Mouse (Mus musculus) megakaryocyte-erythroid progenitor cell, adult 5-6 weeks (primary cell): ENCODE measurements around the gene Galnt18. TPM values are rescaled to one million over a fixed set of nuclear protein-coding genes. Genes with fewer than 3 reads are reported as not detected.

Experiments used
- ATAC-seq: replicated peaks from 2 replicates; pipeline ENCODE4 v1.8.0; 2016; ENCODE audit warnings: mild to moderate bottlenecking, inconsistent platforms; ENCODE audit not compliant: severe bottlenecking, poor library complexity, low FRiP score, low TSS enrichment
- total RNA-seq, 2 experiments: library from RNA; stranded (forward) in 1 of 2; stranded (reverse) in 1 of 2; fragments of 200-1000, 215-1000 nt in 1 of 2; fragments of >200 nt in 1 of 2; fragmentation: Nextera tagmentation in 1 of 2; gene quantifications; 2 replicates each; pipeline ENCODE4 v1.2.3; 2014 to 2017

Galnt18 gene
- total RNA-seq, 2 experiments from 2014 or later = not detected

DNA sequence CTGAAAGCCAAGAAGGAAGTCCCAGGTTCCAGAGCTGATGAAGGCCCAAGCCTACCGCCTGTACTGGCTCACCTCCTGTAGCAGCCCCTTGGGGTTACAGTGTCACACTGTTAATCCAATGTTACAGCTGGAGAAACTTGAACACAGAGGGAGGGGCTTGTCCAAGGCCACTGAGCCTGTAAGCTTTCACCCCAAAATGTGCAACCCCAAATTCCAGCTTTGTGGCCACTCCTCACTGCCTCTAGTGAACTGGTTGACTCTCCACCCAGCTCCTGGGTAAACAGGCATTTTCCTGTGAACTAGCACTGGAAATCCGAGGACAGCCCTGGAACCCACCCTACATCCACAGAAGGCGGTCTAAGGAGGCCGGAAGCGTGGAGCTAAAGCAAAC lies 58.5 kb downstream of the Galnt18 start:
- ATAC-seq = no peak

DNA sequence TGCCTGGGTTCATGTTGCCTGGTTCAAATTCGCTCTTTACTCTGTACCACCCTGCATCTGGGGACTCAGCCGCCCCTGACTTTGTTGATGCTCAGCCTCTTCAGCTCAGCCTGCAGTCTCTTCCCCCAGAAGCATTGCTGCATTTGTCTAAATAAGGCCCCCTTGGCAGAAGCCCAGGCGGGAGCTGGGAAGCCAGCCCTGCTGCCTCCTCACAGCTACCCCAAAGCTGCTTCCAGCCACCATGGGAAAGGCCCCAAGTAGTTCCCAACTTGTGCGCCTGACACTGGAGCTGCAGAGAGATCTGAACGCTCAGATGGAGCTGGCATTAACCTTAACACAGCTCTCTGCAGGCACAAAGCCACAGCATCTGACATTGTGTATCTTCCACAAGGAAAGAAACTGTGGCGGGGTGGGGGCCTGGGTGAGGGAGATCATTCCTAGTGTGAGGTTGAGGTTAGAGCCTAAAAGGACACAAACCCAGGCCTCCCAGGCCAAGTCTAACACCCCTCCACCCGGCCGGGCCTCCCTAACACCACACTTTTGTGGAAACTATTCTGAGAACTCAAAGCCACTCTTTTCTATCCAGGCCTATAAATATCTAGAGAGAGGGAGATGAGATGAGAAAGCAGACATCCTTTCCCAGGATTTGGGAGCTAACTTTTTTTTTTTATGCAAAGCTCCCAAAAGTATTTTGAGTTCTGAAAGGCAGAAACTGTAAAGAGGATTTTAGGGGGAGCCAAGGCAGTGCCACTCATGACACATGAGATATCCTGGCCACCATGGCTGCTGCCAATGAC lies 59.1 kb downstream of the Galnt18 start:
- no peak for ATAC-seq

DNA sequence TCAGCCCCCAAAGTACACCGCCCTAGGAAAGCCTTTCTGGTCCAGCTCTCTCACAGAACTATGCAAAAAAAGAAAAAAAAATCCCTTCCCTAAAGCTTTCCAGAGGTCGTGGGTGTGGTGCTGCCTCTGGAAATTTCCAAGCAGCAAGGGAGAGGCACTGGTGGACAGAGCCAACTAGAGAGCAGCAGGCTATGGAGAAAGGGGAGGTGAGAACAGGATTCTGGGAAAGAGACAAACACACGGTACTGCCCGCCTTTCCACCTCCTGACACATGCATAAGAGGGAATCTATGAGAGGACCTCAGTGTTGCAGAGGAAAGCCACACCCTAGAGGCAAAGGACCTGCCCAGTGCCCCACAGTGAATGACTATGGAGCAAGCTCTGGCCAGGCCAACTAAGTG lies 60.9 kb downstream of the Galnt18 start:
- no peak for ATAC-seq

DNA sequence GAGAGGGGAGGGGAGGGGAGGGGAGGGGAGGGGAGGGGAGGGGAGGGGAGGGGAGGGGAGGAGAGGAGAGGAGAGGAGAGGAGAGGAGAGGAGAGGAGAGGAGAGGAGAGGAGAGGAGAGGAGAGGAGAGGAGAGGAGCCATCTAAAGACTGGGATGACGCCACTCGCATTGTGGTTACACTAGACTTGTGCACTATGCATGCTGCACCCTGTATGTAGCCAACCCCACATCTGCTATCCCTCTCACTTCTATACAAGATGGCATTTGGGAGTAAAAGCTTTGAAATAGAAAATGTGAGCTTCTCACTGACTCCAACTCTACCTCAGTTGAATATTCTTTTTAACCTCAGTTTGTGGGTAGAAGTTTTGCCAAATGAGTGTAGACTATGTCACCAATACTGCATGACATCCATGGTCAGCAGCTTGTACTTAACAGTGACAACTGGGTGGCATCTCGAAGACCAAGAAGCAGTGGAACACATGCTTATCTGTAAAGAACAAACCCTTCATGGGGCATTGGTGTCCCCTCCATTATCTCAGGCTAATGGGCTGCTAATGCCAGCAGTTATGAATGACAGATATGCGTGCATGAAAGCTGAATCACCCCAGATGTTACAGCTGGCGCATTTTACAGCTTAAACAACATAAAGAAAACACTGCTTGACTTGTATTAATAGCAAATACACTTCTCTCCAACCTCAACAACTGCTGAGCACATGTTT lies 65.0 kb downstream of the Galnt18 start:
- ATAC-seq = no peak

DNA sequence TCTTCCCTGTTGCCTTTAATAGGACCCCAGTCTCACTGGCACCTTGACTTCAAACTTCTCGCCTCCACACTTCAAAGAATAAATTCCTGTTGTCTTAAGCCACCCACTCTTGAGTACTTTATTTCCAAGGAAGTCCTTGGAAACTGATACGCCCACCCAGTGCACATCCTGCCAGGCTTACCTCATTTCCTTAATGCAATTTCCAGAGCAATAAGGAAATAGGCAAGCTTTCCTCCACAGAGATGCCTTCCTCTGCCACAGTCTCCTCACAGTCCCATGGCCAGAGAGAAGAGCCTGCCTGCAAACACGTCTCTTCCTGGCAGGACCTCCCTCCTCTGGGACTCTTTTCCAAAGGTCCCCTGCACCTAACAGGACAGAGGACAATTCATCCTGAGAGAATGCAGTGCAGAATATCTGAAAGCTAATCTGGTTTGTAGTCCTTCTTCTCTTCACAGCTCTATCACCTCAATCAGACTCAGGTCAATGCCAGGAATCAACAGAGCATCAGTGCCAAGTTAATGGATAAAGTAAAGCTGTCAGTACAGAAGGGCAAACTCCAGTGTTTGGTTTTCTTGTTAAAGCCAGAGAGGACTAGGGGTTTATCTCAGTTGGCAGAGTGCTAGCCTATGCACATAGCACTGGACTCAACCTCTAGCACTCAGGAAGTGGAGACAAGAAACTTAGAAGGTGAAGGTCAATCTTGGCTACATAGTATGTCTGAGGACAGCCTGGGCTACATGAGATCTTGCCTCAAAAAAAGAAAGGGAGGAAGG lies 65.8 kb downstream of the Galnt18 start:
- no peak for ATAC-seq

DNA sequence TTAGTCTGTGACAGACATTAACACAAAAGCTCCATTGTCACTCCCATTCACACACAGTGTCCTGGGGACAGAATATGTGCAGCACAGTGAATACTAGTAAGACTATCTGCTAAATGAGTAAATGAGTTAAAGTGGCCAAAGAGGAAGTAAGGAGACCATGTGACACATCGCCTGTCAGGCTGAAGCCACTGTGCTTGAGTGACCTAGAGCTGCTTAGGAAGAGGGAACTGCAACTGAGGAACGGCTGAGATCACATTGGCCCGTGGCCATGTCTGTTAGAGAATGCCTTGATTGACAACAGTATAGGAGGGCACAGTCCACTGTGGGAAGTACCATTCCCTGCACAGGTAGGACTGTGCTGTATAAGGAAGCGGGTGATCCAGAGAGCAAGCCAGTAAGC lies 67.0 kb downstream of the Galnt18 start:
- ATAC-seq = no peak

DNA sequence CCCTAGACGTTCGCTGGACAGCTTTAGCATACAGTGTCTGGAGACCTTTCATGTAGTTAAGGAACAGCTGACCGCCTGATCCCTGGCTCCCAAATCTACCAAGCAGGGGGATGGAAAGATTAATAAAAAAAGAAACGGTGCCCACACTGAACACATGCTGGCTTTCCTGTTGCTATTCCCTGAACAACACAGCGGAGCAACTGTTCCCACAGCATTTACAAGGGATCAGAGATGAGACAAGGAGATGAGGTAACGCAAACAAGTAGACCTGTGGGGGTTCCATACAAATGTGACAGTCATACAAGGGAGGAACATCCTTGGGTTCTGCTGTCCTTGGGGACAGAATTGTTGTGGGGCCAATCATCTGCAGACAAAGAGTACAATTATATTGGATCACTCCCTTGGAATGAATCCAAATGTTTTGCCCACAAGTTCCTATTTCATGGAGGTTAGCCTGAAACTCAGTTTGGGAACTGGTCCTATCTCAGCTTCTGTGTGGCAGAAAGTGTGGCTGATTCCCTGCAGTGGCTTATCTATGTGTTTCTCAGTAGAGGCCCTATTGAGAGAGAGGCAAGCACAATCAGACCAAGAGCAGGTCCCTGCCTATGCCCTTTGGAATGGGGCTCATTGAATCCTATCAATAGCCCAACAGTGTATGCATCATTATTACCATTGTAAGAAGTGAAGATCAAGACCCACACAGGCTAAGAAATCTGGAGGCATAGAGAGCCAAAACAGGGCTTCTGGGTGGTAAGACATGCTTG lies 68.5 kb downstream of the Galnt18 start:
- ATAC-seq = no peak

DNA sequence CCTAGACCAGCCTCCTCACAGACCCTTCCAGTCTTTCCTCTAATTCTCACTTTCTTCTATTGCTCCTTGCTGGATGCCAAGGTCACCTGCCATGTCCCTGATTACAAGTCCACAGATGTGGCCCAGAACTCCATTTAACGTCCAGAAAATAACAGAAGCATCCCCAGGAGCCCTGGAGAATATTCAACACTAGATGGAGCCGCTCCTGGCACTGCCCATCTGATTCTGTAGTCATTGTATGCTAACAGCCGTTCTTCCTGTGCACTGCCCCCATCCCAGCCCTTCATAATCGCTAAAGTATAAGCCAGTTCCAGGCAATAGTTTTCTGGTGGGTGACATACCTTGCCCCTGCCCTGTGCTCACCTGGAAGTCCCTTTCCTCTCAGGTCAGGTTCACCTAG lies 69.5 kb downstream of the Galnt18 start:
- no peak for ATAC-seq

DNA sequence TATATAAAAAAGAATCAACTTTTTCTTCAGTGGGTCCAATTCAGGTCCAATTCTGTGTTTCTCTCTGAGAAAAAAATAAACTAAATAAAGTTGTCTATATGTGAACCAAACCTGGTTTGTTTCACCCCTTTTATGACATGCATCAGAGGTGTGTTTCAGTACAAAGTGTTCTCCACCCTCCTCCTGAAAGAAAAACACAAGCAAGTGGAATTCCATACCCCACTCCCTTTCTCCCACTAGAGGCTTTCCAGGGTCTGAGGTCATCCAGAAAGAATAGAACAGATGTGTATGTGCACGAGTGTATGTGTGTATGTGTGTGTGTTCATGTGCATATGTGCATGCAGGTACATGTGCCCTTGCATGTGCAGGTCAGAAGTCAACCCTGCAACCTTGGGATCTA lies 71.2 kb downstream of the Galnt18 start:
- no peak for ATAC-seq

DNA sequence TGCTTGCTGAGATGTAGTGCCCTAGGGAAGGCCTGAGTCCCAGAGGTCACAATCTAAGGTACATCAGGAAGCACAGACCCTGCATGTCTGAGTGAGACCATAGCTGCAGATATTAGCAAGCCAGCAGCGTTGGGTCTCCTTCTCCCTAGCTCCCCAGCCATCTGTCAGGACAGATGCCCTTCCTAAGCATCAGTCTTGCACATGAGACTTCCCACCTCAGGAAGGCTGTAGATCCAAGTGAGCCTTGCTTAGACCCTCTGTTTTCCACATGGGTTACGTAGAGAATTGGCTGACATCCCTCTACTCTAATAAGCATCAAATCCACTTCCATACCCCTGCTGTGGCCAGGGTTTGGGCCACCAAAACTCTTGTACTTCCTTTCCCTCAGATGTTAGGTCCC lies 76.8 kb downstream of the Galnt18 start:
- ATAC-seq = no peak

DNA sequence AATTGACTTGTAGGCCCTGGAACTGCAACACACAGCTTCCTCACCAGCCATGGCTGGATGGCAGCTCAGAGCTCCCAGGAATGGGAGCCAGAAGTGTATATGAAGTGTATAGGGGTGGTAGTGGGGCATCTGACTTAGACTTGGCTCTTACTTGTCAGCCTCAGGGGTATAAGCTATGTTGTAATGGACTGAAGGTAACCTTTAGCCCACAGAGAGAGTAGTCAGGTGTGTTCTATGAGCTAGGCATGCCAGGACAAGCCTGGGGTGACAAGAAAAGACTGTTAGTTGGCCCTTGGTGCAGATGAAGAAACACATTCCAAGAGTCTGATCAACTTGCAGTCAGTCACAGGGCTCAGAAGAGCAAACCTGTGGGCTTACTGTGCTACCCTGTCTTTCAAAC lies 78.0 kb downstream of the Galnt18 start:
- no peak for ATAC-seq

DNA sequence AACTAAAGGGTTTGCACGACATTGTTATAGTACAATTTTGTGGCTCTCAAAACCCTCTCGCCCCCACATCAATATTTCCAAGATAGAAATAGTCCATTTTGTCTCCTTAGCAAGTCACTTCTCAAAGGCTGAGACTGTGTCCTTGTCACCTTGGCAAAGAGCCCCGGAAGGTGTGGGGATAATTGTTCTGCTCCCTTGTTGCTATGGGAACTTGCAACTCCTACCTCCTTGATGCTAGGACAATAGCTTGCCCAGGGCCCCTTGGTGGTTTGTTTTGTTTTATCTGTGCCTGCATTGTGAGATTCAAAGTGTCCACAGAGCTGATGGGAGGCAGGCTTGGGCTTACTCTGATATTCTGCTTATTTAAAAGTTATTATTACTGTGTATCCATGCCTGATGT lies 80.3 kb downstream of the Galnt18 start:
- no peak for ATAC-seq

DNA sequence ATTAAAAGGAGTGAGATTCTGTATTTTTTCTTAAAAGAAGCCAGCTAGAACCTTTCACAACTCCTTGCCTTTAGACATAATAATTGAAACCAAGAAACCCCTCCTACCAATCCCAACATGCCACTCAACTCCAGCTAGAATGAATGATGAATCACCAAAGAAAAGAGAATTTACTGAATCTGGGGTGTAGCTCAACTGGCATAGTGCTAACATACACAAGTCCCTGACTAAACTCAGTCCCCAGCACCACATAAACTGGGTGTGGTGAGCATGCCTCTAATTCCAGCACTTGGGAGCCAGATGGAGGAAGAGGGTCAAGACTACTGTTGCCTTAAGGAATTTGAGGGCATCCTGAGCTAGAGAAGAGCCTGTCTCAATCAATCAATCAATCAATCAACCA lies 83.6 kb downstream of the Galnt18 start:
- no peak for ATAC-seq

DNA sequence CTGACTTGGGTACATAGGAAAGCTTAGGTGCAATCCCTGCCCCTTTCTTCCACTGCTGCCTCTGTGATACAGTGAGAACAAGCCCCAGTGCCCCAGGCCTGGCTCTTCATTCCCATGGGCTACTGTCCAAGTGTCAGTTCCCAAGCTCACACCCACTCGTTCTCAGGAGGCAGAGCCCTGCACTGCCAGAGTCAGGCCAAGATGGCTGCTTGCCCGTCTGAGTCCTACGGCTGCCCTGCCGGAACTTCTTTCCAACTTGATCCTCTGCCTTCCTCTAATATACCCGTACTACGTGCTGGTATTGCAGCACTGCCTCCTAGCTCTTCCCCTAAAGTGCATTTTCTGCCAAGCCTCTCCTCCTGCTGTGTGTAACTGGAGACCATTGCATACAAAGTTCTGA lies 85.5 kb downstream of the Galnt18 start:
- ATAC-seq = no peak

DNA sequence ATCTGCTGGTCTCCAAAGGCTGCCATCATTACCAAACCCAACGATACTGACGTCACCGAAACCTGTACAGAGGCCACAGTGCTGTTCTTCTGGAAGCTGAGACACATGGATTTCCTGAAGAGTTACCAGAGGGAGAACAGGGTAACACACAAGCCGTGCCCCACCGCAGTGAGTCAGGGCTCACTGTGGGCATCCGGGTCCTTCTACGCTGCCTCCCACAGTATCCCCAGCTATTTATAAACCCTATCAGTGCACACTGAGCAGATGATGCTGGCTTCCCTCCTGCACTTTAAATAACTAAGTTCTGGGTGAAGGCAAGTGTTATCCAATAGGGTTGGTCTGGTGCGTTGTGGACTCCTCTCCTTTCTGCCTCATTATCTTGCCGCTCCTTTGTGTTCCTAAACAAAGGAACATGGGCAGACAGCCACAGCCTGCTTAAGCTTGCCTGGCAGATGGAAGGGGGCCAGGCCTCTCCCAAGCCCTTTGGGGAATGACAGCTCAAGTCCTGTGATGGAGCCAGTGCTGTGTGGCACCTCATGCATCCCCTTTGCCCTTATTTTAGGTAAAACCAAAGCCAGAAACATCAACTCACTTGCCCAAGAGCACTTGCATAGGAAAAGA lies 87.0 kb downstream of the Galnt18 start:
- ATAC-seq = no peak

DNA sequence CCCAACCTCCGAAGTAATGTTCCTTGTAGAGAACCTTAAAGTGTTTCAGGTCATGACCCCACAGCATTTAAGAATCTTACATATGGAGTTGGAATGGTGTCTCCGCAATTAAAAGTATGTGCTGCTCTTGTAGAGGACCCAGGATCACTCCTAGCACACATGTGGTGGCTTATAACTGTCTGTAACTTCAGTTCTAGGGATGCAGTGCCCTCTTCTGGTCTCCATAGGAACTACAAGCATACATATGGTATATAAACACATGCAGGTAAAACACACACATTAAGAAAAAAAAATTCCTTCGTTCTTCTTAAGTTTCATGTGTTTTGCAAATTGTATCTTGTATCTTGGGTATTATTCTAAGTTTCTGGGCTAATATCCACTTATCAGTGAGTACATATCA lies 99.7 kb downstream of the Galnt18 start:
- ATAC-seq = no peak

DNA sequence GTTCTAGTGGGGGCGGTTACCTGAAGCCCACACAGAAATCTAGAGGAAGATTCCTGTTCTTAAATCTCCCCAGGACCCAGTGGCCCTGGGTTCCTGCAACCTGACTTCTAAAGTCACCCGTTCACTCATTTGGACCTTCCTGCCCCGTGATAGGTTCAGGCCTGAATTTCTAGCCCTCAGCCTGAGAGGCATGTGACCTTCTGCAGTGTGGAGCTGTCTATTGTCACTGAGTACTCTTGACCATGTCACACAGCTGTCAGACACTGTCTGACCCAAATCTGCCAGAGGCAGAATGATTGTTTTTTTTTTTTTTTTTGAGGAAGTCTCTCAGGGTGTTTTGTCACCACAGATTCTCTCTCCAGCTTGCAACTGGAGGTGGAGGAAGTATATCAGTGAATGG lies 103.3 kb downstream of the Galnt18 start:
- no peak for ATAC-seq

DNA sequence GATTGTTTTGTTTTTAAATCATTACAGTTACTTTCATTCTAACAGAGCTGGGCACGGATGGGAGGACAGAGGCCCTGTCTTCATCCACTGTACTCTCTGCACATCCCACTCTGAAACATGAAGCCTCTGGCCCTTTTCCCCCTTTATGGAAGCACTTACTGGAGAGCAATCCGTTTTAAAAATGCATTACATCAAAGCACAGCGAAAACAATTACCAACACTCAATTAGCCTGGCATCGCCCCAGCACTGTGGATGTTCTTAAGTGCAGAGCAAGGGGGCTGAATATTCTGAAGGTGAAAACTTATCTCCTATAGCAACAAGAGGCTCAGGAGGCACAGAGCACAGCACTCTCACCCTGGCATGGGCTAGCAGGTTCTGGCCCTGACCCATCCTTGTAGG lies 107.3 kb downstream of the Galnt18 start:
- ATAC-seq = no peak
